Mouse (Mus musculus): ENCODE results near the gene Six1.

Six1 gene

GRCm38 (mm10) chr12:73050811-73051580 is 2.7 kb downstream of the Six1 start:
- in situ Hi-C loops (cut with MboI, MseI), result loop anchor here (5.0 kb wide), 2 partner anchors 51 to 61 kb away; partner anchors contain the start of gene Six4 (in 1 of the 2)

GRCm38 (mm10) chr12:73050305-73050704 is 3.4 kb downstream of the Six1 start:
- in situ Hi-C loops (cut with MboI, MseI), result loop anchor here (5.0 kb wide), 2 partner anchors 52 to 62 kb away; partner anchors contain the start of gene Six4 (in 1 of the 2)

GRCm38 (mm10) chr12:73049520-73050225 is 4.0 kb downstream of the Six1 start:
- in situ Hi-C loops (cut with MboI, MseI), result loop anchor here (5.0 to 25.0 kb wide), 3 partner anchors 53 to 938 kb away; partner anchors contain the start of genes Six4 (in 1 of the 2) and Syt16 (in 1 of the 2)

- in situ Hi-C loops (cut with MboI, MseI), result loop anchor here in 1 of 2 experiments (25.0 kb wide), 1 partner anchor 939 kb away; the partner anchor contains the start of gene Syt16
Measured at GRCm38 (mm10) chr12:73048537-73048936, 5.2 kb downstream of the Six1 start.

- in situ Hi-C loops (cut with MboI, MseI), result loop anchor here in 1 of 2 experiments (25.0 kb wide), 1 partner anchor 940 kb away; the partner anchor contains the start of gene Syt16
Measured at GRCm38 (mm10) chr12:73047576-73047975, 6.1 kb downstream of the Six1 start.

- in situ Hi-C loops (cut with MboI, MseI), result loop anchor here in 1 of 2 experiments (25.0 kb wide), 1 partner anchor 941 kb away; the partner anchor contains the start of gene Syt16
Measured at GRCm38 (mm10) chr12:73046607-73047180, 7.0 kb downstream of the Six1 start.

GRCm38 (mm10) chr12:73045724-73046606 is 7.7 kb downstream of the Six1 start:
- in situ Hi-C loops (cut with MboI, MseI), result loop anchor here in 1 of 2 experiments (25.0 kb wide), 1 partner anchor 941 kb away; the partner anchor contains the start of gene Syt16

- in situ Hi-C loops (cut with MboI, MseI), result loop anchor here in 1 of 2 experiments (25.0 kb wide), 1 partner anchor 942 kb away; the partner anchor contains the start of gene Syt16
Measured at GRCm38 (mm10) chr12:73045046-73045723, 8.5 kb downstream of the Six1 start.

- in situ Hi-C loops (cut with MboI, MseI), result loop anchor here in 1 of 2 experiments (25.0 kb wide), 1 partner anchor 943 kb away; the partner anchor contains the start of gene Syt16
Measured at GRCm38 (mm10) chr12:73044221-73045045, 9.3 kb downstream of the Six1 start.

- in situ Hi-C loops (cut with MboI, MseI), result loop anchor here in 1 of 2 experiments (25.0 kb wide), 1 partner anchor 944 kb away; the partner anchor contains the start of gene Syt16
Measured at GRCm38 (mm10) chr12:73043396-73044167, 10.1 kb downstream of the Six1 start.

- in situ Hi-C loops (cut with MboI, MseI), result loop anchor here in 1 of 2 experiments (25.0 kb wide), 1 partner anchor 944 kb away; the partner anchor contains the start of gene Syt16
Measured at GRCm38 (mm10) chr12:73042903-73043302, 10.8 kb downstream of the Six1 start.

- in situ Hi-C loops (cut with MboI, MseI), result loop anchor here in 1 of 2 experiments (25.0 kb wide), 1 partner anchor 945 kb away; the partner anchor contains the start of gene Syt16
Measured at GRCm38 (mm10) chr12:73042406-73042805, 11.3 kb downstream of the Six1 start.

GRCm38 (mm10) chr12:73041256-73041630 is 12.4 kb downstream of the Six1 start:
- in situ Hi-C loops (cut with MboI, MseI), result loop anchor here in 1 of 2 experiments (25.0 kb wide), 1 partner anchor 946 kb away; the partner anchor contains the start of gene Syt16

GRCm38 (mm10) chr12:73040563-73041255 is 13.0 kb downstream of the Six1 start:
- in situ Hi-C loops (cut with MboI, MseI), result loop anchor here in 1 of 2 experiments (25.0 kb wide), 1 partner anchor 947 kb away; the partner anchor contains the start of gene Syt16

GRCm38 (mm10) chr12:73039939-73040562 is 13.6 kb downstream of the Six1 start:
- in situ Hi-C loops (cut with MboI, MseI), result loop anchor here in 1 of 2 experiments (25.0 kb wide), 1 partner anchor 947 kb away; the partner anchor contains the start of gene Syt16
